ENCODE assay signal across 8 mouse cellular contexts in the genomic region with DNA sequence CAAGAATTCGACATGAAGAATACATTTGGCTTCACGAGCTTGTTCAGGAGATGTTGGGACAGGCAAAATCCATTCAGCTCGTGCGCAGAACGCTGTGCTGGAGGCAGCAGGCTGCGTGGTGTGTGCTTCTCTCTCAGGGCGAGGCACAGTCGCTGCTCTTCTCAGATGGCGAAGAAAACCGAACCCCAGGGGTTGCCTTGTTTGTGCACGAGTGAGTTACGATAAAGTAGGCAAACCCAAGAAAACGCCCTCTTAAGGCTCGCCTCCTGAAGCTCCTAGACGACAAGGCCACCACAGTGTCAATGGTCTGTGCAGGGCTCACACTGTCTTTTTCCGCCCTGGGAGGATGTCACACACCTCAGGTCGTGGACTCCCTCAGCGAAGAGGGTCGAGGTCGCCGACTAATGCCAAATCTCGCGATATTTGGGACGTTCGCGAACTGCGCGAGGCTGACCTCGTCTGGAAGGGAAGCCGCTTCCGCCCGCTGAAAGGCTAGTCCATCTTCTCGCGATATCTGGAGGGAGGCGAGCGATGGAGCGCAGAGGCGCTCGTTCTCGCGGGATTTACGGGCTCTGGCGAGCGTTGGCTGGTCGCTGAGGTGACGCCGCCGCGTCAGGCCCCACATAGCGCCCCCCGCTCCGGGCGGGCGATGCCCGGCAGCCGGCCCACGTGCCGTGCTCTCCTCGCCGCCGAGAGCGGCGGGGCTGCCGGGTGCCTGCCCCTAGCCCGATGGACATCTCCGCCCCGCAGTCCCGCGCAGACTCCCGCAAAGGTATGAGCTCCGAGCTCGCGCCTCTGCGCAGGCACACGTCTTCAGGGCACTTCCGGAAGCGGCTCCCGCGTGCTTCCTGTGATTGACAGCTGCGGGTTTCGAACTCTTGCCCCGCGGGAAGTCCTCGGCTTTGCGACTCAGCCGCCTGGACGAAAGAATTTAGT. TPM values are rescaled to one million over a fixed set of nuclear protein-coding genes. Genes with fewer than 3 reads are reported as not detected.
A peak's percentile ranks its signal among the peaks of the same experiment; 100 is the strongest.
DNase-seq lines count a peak whose midpoint lies in the region; ATAC-seq lines count a peak whose summit lies in the region.

A gene (plus strand): TSS at position 495 of the 936 bp plus-strand sequence.

- peak; percentile 93 for ATAC-seq in megakaryocyte progenitor cell, adult 5-6 weeks (replicated peaks; ENCODE audit: poor library complexity)

- DNase-seq in adipocyte (ENCODE audit: low spot score): peak; percentile 96
- peak; percentile 100 for DNase-seq in embryo, embryonic 10 days (ENCODE audit: low spot score)
- peak; percentile 98 for DNase-seq in gastrocnemius, postnatal 10 days
- peak; percentile 100 for DNase-seq in induced T-regulatory cell, adult 2 months (ENCODE audit: low read depth)
- peak; percentile 98 to 99 for DNase-seq in left cerebral cortex, adult 9 months (ENCODE audit: low spot score in 2 of 2)
- peak; percentile 99 for DNase-seq in right cerebral cortex, postnatal 14 days
- peak; percentile 97 to 98 for DNase-seq in urinary bladder, postnatal 36 days (ENCODE audit: low spot score in 2 of 2)

RNA-seq across cellular contexts. Expression of the gene that starts here (rescaled TPM):
- 10 to 100 TPM; 15.1 to 16.8 TPM for total RNA-seq in gastrocnemius, postnatal 10 days (2021)
- total RNA-seq in megakaryocyte progenitor cell, adult 5-6 weeks (2015): 45.0 and 50.4 TPM in 2 replicates
- 23.7 and 36.8 TPM in 2 replicates for total RNA-seq in megakaryocyte progenitor cell, adult 5-6 weeks (2017)

Comparison
In these comparisons a context has a peak if more than half of its experiments do, and no peak if none do; other contexts are left out.
1. Peak in every context shown above with its lines: DNase-seq and ATAC-seq.